Mouse (Mus musculus) neural tube, embryonic 14.5 days (tissue): ENCODE data around the gene Csnk1e. TPM values are rescaled to one million over a fixed set of nuclear protein-coding genes. Genes with fewer than 3 reads are reported as not detected.
A peak's percentile ranks its signal among the peaks of the same experiment; 100 is the strongest.

Experiments
- ATAC-seq: fragments of 200-750 bp; cut with Nextera tagmentation; 2 replicates; pipeline ENCODE4 v1.8.0; 2017; ENCODE audit warnings: low read depth, mild to moderate bottlenecking, moderate TSS enrichment, moderate library complexity
- H3K27ac ChIP-seq: fragments of 300-500 bp; sonication (generic); 2 replicates; pipeline ENCODE4 v1.5.1; 2014; ENCODE audit warnings: low read depth, mild to moderate bottlenecking, control low read depth, low read length, moderate library complexity, mixed read lengths
- H3K27me3 ChIP-seq: fragments of 300-500 bp; sonication (generic); 2 replicates; pipeline ENCODE4 v1.6.1; 2014; ENCODE audit warnings: low read length; ENCODE audit not compliant: control insufficient read depth, insufficient read depth
- H3K36me3 ChIP-seq: fragments of 300-500 bp; sonication (generic); 2 replicates; pipeline ENCODE4 v1.6.1; 2014; ENCODE audit warnings: low read length, mixed read lengths; ENCODE audit not compliant: control insufficient read depth, insufficient read depth
- H3K4me1 ChIP-seq: fragments of 300-500 bp; sonication (generic); 2 replicates; pipeline ENCODE4 v1.6.1; 2014; ENCODE audit warnings: low read length; ENCODE audit not compliant: control insufficient read depth, insufficient read depth
- H3K4me2 ChIP-seq: fragments of 300-500 bp; sonication (generic); 2 replicates; pipeline ENCODE4 v1.6.1; 2014; ENCODE audit warnings: mild to moderate bottlenecking, low read depth, low read length, control low read depth
- H3K4me3 ChIP-seq: fragments of 300-500 bp; sonication (generic); 2 replicates; pipeline ENCODE4 v1.5.1; 2014; ENCODE audit warnings: low read depth, low read length, control low read depth, mixed read lengths
- H3K9ac ChIP-seq: fragments of 300-500 bp; sonication (generic); replicated peaks from 2 replicates; pipeline ENCODE4 v1.6.1; 2014; ENCODE audit warnings: low read depth, mild to moderate bottlenecking, control low read depth, low read length, mixed read lengths
- H3K9me3 ChIP-seq: fragments of 300-500 bp; sonication (generic); 2 replicates; pipeline ENCODE4 v1.6.1; 2016; ENCODE audit warnings: low read length; ENCODE audit not compliant: control insufficient read depth
- WGBS: fragments of 180-500 bp; shearing (Covaris S2); extraction: QIAGEN DNeasy Blood & Tissue Kit; methylation state at CpG from one replicate; pipeline ENCODE4 v1.1.7; 2014; 5-methylcytosine and 5-hydroxymethylcytosine counted together
- polyA plus RNA-seq: library from polyadenylated mRNA; unstranded; fragments of >200 nt; fragmentation: Nextera tagmentation; extraction: Ambion mirVana; gene quantifications from 2 replicates; pipeline ENCODE4 v1.2.1, GENCODE M21; 2014

Csnk1e gene
- polyA plus RNA-seq, 1 experiment from 2014 or later = 202 TPM

DNA sequence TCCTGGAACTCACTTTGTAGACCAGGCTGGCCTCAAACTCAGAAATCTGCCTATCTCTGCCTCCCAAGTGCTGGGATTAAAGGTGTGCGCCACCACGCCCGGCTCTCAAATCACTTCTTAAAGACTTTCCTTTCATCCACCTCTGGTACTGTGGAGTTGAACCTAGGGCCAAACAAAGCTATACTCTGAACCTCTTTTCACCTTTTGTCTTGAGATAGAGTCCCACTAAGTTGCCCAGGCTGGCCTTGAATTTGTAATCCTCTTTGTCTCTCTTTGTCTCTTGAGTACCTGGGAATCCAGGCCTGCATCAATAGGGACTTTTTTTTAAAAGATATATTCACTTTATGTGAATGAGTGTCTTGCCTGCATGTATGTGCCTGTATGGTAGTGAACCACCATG, 7.3 kb downstream of the Csnk1e start:
- H3K4me2 ChIP-seq = no peak overlapping the region
- no peak for ATAC-seq
- H3K27ac ChIP-seq = no peak overlapping the region
- H3K27me3 ChIP-seq = no peaks in the 10 kb centered on the region
- H3K4me3 ChIP-seq = no peak overlapping the region
- H3K9me3 ChIP-seq = no peaks in the 10 kb centered on the region
- no peak overlapping the region for H3K9ac ChIP-seq
- no peaks in the 10 kb centered on the region for H3K36me3 ChIP-seq
- 97% methylated on average over 3 of the region's 3 CpGs for WGBS
- H3K4me1 ChIP-seq = no peaks in the 10 kb centered on the region; the same call in 1 of the 2 replicates

DNA sequence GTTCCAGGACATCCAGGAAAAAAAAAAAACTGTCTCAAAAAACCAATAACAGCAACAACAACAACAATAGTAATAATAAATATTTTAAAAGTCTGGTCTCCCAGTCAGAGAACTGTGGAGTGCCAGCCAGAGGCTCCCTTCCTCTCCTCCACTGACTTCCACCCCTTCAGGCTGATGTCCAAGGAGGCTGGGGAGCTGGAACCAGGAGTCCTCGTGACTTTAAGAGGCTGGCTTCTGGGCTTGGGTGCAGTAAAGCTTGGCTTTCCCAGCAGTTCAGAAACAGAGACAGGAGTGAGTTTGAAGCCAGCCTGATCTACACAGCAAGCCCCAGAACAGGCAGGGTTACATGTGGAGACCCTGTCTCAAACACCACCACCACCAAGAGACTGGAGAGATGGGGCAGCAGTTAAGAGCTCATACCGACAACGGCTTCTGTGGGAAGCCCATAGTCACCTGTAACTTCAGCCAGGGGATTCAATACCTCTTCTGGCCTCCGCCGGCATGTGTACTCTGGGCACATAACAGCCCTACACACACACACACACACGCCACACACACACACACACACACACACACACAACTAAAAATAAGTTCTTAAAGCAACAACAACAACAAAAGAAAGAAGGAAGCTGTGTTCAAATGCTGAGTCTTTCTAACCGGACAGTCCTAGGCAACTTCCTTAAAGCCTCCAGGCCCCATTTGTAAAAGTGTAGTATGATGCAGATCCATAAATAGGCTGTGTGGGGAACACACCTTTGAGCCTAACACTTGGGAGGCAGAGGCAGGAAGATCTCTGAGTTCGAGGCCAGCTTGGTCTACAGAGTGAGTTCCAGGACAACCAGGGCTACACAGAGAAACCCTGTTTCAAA, 9.3 kb downstream of the Csnk1e start:
- Histone ChIP-seq H3K27ac (no peak overlapping the region), H3K27me3 (no peaks in the 10 kb centered on the region), H3K4me3 (no peak overlapping the region), H3K4me2 (no peak overlapping the region), H3K9ac (no peak overlapping the region), H3K9me3 (no peaks in the 10 kb centered on the region), H3K4me1 (peaks cover 8% of the 10 kb centered on the region; the same call in 1 of the 2 replicates), H3K36me3 (no peaks in the 10 kb centered on the region)
- ATAC-seq = no peak
- WGBS = 83% methylated on average over 8 of the region's 8 CpGs

- WGBS = 65% methylated on average over 7 of the region's 7 CpGs
These were observed 11.4 kb downstream of the Csnk1e start for GRCm38 (mm10) chr15:79443856-79444410.

DNA sequence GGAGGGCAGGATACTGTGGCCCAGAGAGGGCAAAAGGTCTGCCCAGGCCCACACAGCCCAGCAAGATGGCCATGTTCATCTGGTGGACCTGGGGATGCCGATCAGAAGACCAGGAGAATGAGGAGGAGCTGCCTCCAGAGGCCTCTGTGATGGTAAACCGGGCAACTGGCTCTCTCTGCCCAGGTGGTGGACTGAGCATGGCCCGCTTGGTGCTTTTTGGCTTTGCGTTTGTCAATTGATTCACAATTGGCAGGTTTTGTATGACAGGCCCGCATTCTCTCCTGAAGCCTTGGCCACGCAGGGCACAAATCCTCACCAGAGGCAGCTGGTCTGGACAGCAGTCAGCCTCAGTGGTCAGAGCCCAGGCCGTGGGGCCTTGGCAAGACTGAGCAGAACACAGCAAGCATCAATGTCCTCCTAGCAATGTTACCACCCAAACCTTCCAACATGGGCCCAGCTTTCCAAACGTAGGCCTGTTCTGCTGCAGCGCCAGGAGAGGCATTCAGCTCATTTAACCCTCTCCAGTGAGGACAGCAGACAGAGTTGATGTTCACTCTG, 12.3 kb downstream of the Csnk1e start:
- H3K9ac ChIP-seq = no peak overlapping the region
- no peaks in the 10 kb centered on the region; the same call in 1 of the 2 replicates for H3K36me3 ChIP-seq
- H3K9me3 ChIP-seq = no peaks in the 10 kb centered on the region
- H3K4me1 ChIP-seq = peaks cover 36% of the 10 kb centered on the region
- no peak overlapping the region for H3K4me3 ChIP-seq
- 77% methylated on average over 9 of the region's 9 CpGs for WGBS
- H3K27me3 ChIP-seq = no peaks in the 10 kb centered on the region
- no peak for ATAC-seq
- H3K27ac ChIP-seq = no peak overlapping the region
- H3K4me2 ChIP-seq = no peak overlapping the region

More at GRCm38 (mm10) chr15:79443856-79444410, 11.4 kb downstream of the Csnk1e start:
- no peak overlapping the region for H3K27ac ChIP-seq
- no peak overlapping the region for H3K4me2 ChIP-seq
- no peak overlapping the region for H3K4me3 ChIP-seq
- no peak overlapping the region for H3K9ac ChIP-seq
- H3K36me3 ChIP-seq = no peaks in the 10 kb centered on the region
- H3K4me1 ChIP-seq = peaks cover 27% of the 10 kb centered on the region
- no peaks in the 10 kb centered on the region for H3K9me3 ChIP-seq
- no peaks in the 10 kb centered on the region for H3K27me3 ChIP-seq
- no peak for ATAC-seq

GRCm38 (mm10) chr15:79442257-79442611, 13.1 kb downstream of the Csnk1e start:
- peak overlapping the region; percentile 99 for H3K4me2 ChIP-seq
- peak overlapping the region; percentile 97 for H3K27ac ChIP-seq
- H3K36me3 ChIP-seq = peaks cover 7% of the 10 kb centered on the region
- peak overlapping the region; percentile 92 for H3K4me3 ChIP-seq
- peaks cover 40% of the 10 kb centered on the region for H3K4me1 ChIP-seq
- peak overlapping the region; percentile 100 for H3K9ac ChIP-seq
- no peaks in the 10 kb centered on the region for H3K9me3 ChIP-seq
- ATAC-seq = no peak
- H3K27me3 ChIP-seq = no peaks in the 10 kb centered on the region
- WGBS = 3% methylated on average over 6 of the region's 6 CpGs

- Histone ChIP-seq H3K27me3 (no peaks in the 10 kb centered on the region), H3K36me3 (peaks cover 13% of the 10 kb centered on the region), H3K4me1 (peaks cover 46% of the 10 kb centered on the region), H3K9ac (peak overlapping the region; percentile 100), H3K27ac (peak overlapping the region; percentile 97), H3K4me2 (peak overlapping the region; percentile 99), H3K9me3 (no peaks in the 10 kb centered on the region), H3K4me3 (peak overlapping the region; percentile 92)
- peak; percentile 71 for ATAC-seq
- WGBS = 1% methylated on average over 33 of the region's 107 CpGs
These were observed 13.8 kb downstream of the Csnk1e start for GRCm38 (mm10) chr15:79441331-79442256.

GRCm38 (mm10) chr15:79440651-79441330, 14.6 kb downstream of the Csnk1e start:
- Histone ChIP-seq H3K4me1 (peaks cover 53% of the 10 kb centered on the region), H3K4me2 (peak overlapping the region; percentile 99), H3K27ac (peak overlapping the region; percentile 97), H3K27me3 (no peaks in the 10 kb centered on the region), H3K9me3 (no peaks in the 10 kb centered on the region), H3K36me3 (peaks cover 16% of the 10 kb centered on the region), H3K9ac (peak overlapping the region; percentile 100), H3K4me3 (peak overlapping the region; percentile 92)
- WGBS = 10% methylated on average over 11 of the region's 11 CpGs
- ATAC-seq = peak; percentile 25; the same call in 1 of the 2 replicates

DNA sequence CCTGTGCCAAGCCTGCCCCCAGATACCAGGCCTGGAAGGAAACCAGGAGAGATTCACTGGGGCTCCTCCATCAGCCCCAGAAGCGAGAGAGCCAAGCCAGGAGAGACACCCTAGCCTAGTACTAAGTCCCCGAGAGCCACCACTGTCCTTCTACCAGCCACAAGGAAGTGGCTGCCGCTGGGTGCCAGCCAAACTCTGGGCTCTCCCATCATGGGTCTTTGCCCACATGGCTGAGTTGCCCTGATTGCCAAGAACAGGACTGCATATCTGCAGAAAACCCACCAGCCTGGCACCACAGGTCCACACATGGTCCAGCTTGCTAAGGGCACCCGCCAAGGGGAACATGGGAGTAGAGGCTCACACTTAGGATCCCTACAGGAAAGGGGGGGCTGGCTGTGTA, 15.1 kb downstream of the Csnk1e start:
- H3K4me2 ChIP-seq = peak overlapping the region; percentile 99
- peak overlapping the region; percentile 92 for H3K4me3 ChIP-seq
- H3K27ac ChIP-seq = no peak overlapping the region
- WGBS = 59% methylated on average over 4 of the region's 4 CpGs
- H3K27me3 ChIP-seq = no peaks in the 10 kb centered on the region
- H3K4me1 ChIP-seq = peaks cover 59% of the 10 kb centered on the region
- H3K36me3 ChIP-seq = peaks cover 21% of the 10 kb centered on the region
- peak overlapping the region; percentile 100 for H3K9ac ChIP-seq
- no peaks in the 10 kb centered on the region for H3K9me3 ChIP-seq
- no peak for ATAC-seq
